1 mouse cellular context compared by ENCODE assay signal in genomic region chr1:36095423-36096272, GRCm38 (mm10).
TF ChIP-seq lines count a peak whose summit lies in the region.

No protein-coding gene starts in this region.

TF ChIP-seq in CH12.LX, 34 proteins besides CTCF, POLR2A, EP300 and RAD21 (continued from another document):
- TF ChIP-seq MXI1 (IDR thresholded peaks at IDR 0.05; ENCODE audit: low read depth, low read length), result 0 out of 2 replicates have a peak, but pooled peaks have one; percentile 52
- no peak for TF ChIP-seq MYC (IDR thresholded peaks at IDR 0.05; ENCODE audit: low read depth, low read length)
- TF ChIP-seq ZC3H11A (IDR thresholded peaks at IDR 0.05; ENCODE audit: low read depth, low read length), result no peak
- TF ChIP-seq POLR2AphosphoS2 (IDR thresholded peaks at IDR 0.05; ENCODE audit: low read depth, low read length), result no peak
- TF ChIP-seq MAFK (IDR thresholded peaks at IDR 0.05; ENCODE audit: insufficient replicate concordance, low read length), result no peak
- no peak for TF ChIP-seq ZNF384 (IDR thresholded peaks at IDR 0.05; ENCODE audit: low read depth, low read length)
- no peak for TF ChIP-seq ZKSCAN1 (IDR thresholded peaks at IDR 0.05; ENCODE audit: borderline replicate concordance, low read depth, low read length)
- TF ChIP-seq ZMIZ1 (IDR thresholded peaks at IDR 0.05; ENCODE audit: low read depth, low read length), result no peak
- TF ChIP-seq CHD2 (IDR thresholded peaks at IDR 0.05; ENCODE audit: low read length), result no peak
- TF ChIP-seq UBTF (IDR thresholded peaks at IDR 0.05; ENCODE audit: low read depth, low read length), result no peak
- peak; percentile 56; the same call in 1 of the 2 replicates for TF ChIP-seq IRF4 (IDR thresholded peaks at IDR 0.05; ENCODE audit: low read depth, low read length)
- TF ChIP-seq KAT2A (IDR thresholded peaks at IDR 0.05; ENCODE audit: insufficient replicate concordance, low read length), result no peak
- TF ChIP-seq MAX (IDR thresholded peaks at IDR 0.05; ENCODE audit: low read length), result no peak
- no peak for TF ChIP-seq USF1 (IDR thresholded peaks at IDR 0.05; ENCODE audit: low read depth, low read length)
- TF ChIP-seq JUND (conservative IDR thresholded peaks at IDR 0.05; ENCODE audit: low read depth, low read length), result no peak
